10 mouse cellular contexts compared by ENCODE assay signal in the genomic region with DNA sequence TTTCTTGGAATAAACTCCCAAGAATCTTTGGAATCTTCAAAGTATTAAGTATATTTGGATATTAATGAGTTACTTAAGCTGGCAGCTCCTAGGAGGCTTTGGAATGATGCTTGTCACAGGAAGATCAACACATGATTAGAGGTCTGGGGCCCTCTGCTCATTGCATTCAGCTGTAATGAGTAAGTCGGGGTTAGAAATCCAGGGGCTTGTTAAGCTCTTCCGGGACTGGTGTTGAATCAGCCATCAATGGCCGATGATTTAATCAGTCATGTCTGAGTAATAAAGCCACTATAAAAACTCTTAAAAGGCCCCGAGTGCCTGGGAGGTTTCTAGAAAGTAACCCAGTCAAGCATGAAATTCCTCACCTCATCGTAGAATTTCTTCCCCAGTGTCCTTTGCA.
"Had no signal": no experiment of that assay in that cellular context is flagged by ENCODE, and none has a peak within 500 bp of the region (broad histone marks: within the 10 kb centered on the region; RNA-seq: fewer than 3 reads in every experiment).

No protein-coding gene starts in this region.

- ATAC-seq: midbrain, embryonic 13.5 days; midbrain, embryonic 15.5 days had no signal

- DNase-seq: lung, adult 18-20 months; lung, embryonic 14.5 days; lung, postnatal 10 days; lung, postnatal 4 days; right cerebral cortex, postnatal 14 days; thymus, adult 2 months; thymus, postnatal 25 days; thymus, postnatal 4 days had no signal
